Mouse (Mus musculus) embryonic facial prominence, embryonic 14.5 days (tissue): ENCODE results near the gene Slc17a2. TPM values are rescaled to one million over a fixed set of nuclear protein-coding genes. Genes with fewer than 3 reads are reported as not detected.

Experiments used
- ATAC-seq: fragments of 200-750 bp; cut with Nextera tagmentation; 2 replicates; pipeline ENCODE4 v1.8.0; 2017; ENCODE audit warnings: low read depth, moderate number of reproducible peaks, moderate TSS enrichment
- DNase-seq: peaks from one replicate; pipeline ENCODE4 v3.0.0-alpha.2; 2015; ENCODE audit warnings: low spot score
- H3K27ac ChIP-seq: fragments of 300-500 bp; sonication (generic); replicated peaks from 2 replicates; pipeline ENCODE4 v1.5.1; 2014; ENCODE audit warnings: low read depth, mild to moderate bottlenecking, low read length, moderate library complexity
- H3K27me3 ChIP-seq: fragments of 300-500 bp; sonication (generic); replicated peaks from 2 replicates; pipeline ENCODE4 v1.6.1; 2014; ENCODE audit warnings: low read length; ENCODE audit not compliant: control insufficient read depth, insufficient read depth
- H3K36me3 ChIP-seq: fragments of 300-500 bp; sonication (generic); 2 replicates; pipeline ENCODE4 v1.6.1; 2014; ENCODE audit warnings: low read length, mixed read lengths; ENCODE audit not compliant: control insufficient read depth, insufficient read depth
- H3K4me1 ChIP-seq: fragments of 300-500 bp; sonication (generic); 2 replicates; pipeline ENCODE4 v1.6.1; 2014; ENCODE audit warnings: antibody characterized with exemption, low read length; ENCODE audit not compliant: control insufficient read depth, insufficient read depth
- H3K4me2 ChIP-seq: fragments of 300-500 bp; sonication (generic); 2 replicates; pipeline ENCODE4 v1.6.1; 2014; ENCODE audit warnings: low read depth, mild to moderate bottlenecking, low read length, moderate library complexity, mixed read lengths
- H3K4me3 ChIP-seq: fragments of 300-500 bp; sonication (generic); 2 replicates; pipeline ENCODE4 v1.5.1; 2014; ENCODE audit warnings: low read depth, mild to moderate bottlenecking, low read length
- H3K9ac ChIP-seq: fragments of 300-500 bp; sonication (generic); 2 replicates; pipeline ENCODE4 v1.6.1; 2014; ENCODE audit warnings: low read depth, mild to moderate bottlenecking, low read length, moderate library complexity, mixed read lengths
- H3K9me3 ChIP-seq: fragments of 300-500 bp; sonication (generic); 2 replicates; pipeline ENCODE4 v1.6.1; 2016; ENCODE audit warnings: low read length; ENCODE audit not compliant: control insufficient read depth
- WGBS: fragments of 180-500 bp; shearing (Covaris S2); extraction: QIAGEN DNeasy Blood & Tissue Kit; methylation state at CpG from one replicate; pipeline ENCODE4 v1.1.7; 2014; 5-methylcytosine and 5-hydroxymethylcytosine counted together
- polyA plus RNA-seq: library from polyadenylated mRNA; unstranded; fragments of >200 nt; fragmentation: Nextera tagmentation; extraction: Ambion mirVana; gene quantifications from 2 replicates; pipeline ENCODE4 v1.2.1, GENCODE M21; 2014

Gene Slc17a2
- polyA plus RNA-seq, 1 experiment from 2014 or later = not detected

- Histone ChIP-seq H3K4me2 (no peak overlapping the region), H3K36me3 (no peaks in the 10 kb centered on the region), H3K9me3 (no peaks in the 10 kb centered on the region), H3K9ac (no peak overlapping the region), H3K27me3 (no peaks in the 10 kb centered on the region), H3K4me3 (no peak overlapping the region), H3K27ac (no peak overlapping the region), H3K4me1 (0 out of 2 replicates have a peak, but pooled peaks cover 4% of the 10 kb centered on the region)
- DNase-seq (no peak), ATAC-seq (no peak)
Measured at GRCm38 (mm10) chr13:23861815-23862214, 55.0 kb downstream of the Slc17a2 start.

GRCm38 (mm10) chr13:23864711-23865110, 57.9 kb downstream of the Slc17a2 start:
- no peak overlapping the region for H3K27ac ChIP-seq
- no peak overlapping the region for H3K9ac ChIP-seq
- no peak for ATAC-seq
- DNase-seq = peak; percentile 14
- no peaks in the 10 kb centered on the region for H3K36me3 ChIP-seq
- no peaks in the 10 kb centered on the region for H3K9me3 ChIP-seq
- no peak overlapping the region for H3K4me2 ChIP-seq
- 0 out of 2 replicates have a peak, but pooled peaks cover 4% of the 10 kb centered on the region for H3K4me1 ChIP-seq
- H3K4me3 ChIP-seq = no peak overlapping the region
- H3K27me3 ChIP-seq = no peaks in the 10 kb centered on the region
- WGBS = 78% methylated on average over 9 of the region's 9 CpGs

- ATAC-seq (no peak), DNase-seq (peak; percentile 9)
- Histone ChIP-seq H3K4me3 (no peak overlapping the region), H3K27me3 (no peaks in the 10 kb centered on the region), H3K4me1 (0 out of 2 replicates have a peak, but pooled peaks cover 4% of the 10 kb centered on the region), H3K36me3 (no peaks in the 10 kb centered on the region), H3K27ac (no peak overlapping the region), H3K9ac (no peak overlapping the region), H3K9me3 (no peaks in the 10 kb centered on the region), H3K4me2 (no peak overlapping the region)
- WGBS = 68% methylated on average over 9 of the region's 9 CpGs
Measured at GRCm38 (mm10) chr13:23866086-23866710, 59.4 kb downstream of the Slc17a2 start.

GRCm38 (mm10) chr13:23867000-23867399, 60.2 kb downstream of the Slc17a2 start:
- Histone ChIP-seq H3K4me1 (0 out of 2 replicates have a peak, but pooled peaks cover 4% of the 10 kb centered on the region), H3K4me2 (no peak overlapping the region), H3K9me3 (no peaks in the 10 kb centered on the region), H3K9ac (no peak overlapping the region), H3K27me3 (no peaks in the 10 kb centered on the region), H3K36me3 (no peaks in the 10 kb centered on the region), H3K27ac (no peak overlapping the region), H3K4me3 (no peak overlapping the region)
- no peak for DNase-seq
- 77% methylated on average over 6 of the region's 6 CpGs for WGBS
- no peak for ATAC-seq

GRCm38 (mm10) chr13:23867405-23867804, 60.6 kb downstream of the Slc17a2 start, which contains the start of gene Slc17a1:
TSS of gene Slc17a1 (plus strand) at chr13:23867750.
- no peak within 1 kb of the TSS for H3K4me2 ChIP-seq
- H3K4me1 ChIP-seq = 0 out of 2 replicates have a peak, but pooled peaks cover 4% of the 10 kb centered on the region
- ATAC-seq = no peak
- no peaks in the 10 kb centered on the region for H3K36me3 ChIP-seq
- WGBS = 74% methylated on average over 7 of the region's 7 CpGs
- H3K27ac ChIP-seq = no peak within 1 kb of the TSS
- DNase-seq = peak; percentile 35
- H3K27me3 ChIP-seq = no peaks in the 10 kb centered on the region
- no peak within 1 kb of the TSS for H3K9ac ChIP-seq
- no peaks in the 10 kb centered on the region for H3K9me3 ChIP-seq
- H3K4me3 ChIP-seq = no peak within 1 kb of the TSS

GRCm38 (mm10) chr13:23868790-23869533, 62.2 kb downstream of the Slc17a2 start:
- 87% methylated on average over 8 of the region's 8 CpGs for WGBS
- no peak for DNase-seq
- 0 out of 2 replicates have a peak, but pooled peaks cover 4% of the 10 kb centered on the region for H3K4me1 ChIP-seq
- no peaks in the 10 kb centered on the region for H3K9me3 ChIP-seq
- H3K36me3 ChIP-seq = no peaks in the 10 kb centered on the region
- H3K27me3 ChIP-seq = no peaks in the 10 kb centered on the region
- no peak overlapping the region for H3K27ac ChIP-seq
- ATAC-seq = no peak
- no peak overlapping the region for H3K9ac ChIP-seq
- H3K4me2 ChIP-seq = no peak overlapping the region
- H3K4me3 ChIP-seq = no peak overlapping the region

- Histone ChIP-seq H3K4me2 (no peak overlapping the region), H3K4me1 (0 out of 2 replicates have a peak, but pooled peaks cover 4% of the 10 kb centered on the region), H3K36me3 (no peaks in the 10 kb centered on the region), H3K27me3 (no peaks in the 10 kb centered on the region), H3K4me3 (no peak overlapping the region), H3K9ac (no peak overlapping the region), H3K9me3 (no peaks in the 10 kb centered on the region), H3K27ac (no peak overlapping the region)
- no peak for ATAC-seq
- 71% methylated on average over 3 of the region's 3 CpGs for WGBS
- DNase-seq = no peak
Measured at GRCm38 (mm10) chr13:23869996-23870395, 63.2 kb downstream of the Slc17a2 start.

GRCm38 (mm10) chr13:23873141-23873540, 66.3 kb downstream of the Slc17a2 start:
- no peaks in the 10 kb centered on the region for H3K9me3 ChIP-seq
- ATAC-seq = no peak
- 74% methylated on average over 5 of the region's 5 CpGs for WGBS

More at GRCm38 (mm10) chr13:23873141-23873540, 66.3 kb downstream of the Slc17a2 start:
- Histone ChIP-seq H3K27ac (no peak overlapping the region), H3K4me1 (no peaks in the 10 kb centered on the region), H3K9ac (no peak overlapping the region), H3K4me2 (no peak overlapping the region), H3K4me3 (no peak overlapping the region), H3K36me3 (no peaks in the 10 kb centered on the region), H3K27me3 (no peaks in the 10 kb centered on the region)
- no peak for DNase-seq
